Mouse (Mus musculus) right cerebral cortex, adult 18-20 months (tissue): ENCODE results near the gene Prph.

Source experiments
- DNase-seq: peaks from one replicate; pipeline ENCODE4 v3.0.0; 2022; ENCODE audit warnings: mixed read lengths

Gene Prph

DNA sequence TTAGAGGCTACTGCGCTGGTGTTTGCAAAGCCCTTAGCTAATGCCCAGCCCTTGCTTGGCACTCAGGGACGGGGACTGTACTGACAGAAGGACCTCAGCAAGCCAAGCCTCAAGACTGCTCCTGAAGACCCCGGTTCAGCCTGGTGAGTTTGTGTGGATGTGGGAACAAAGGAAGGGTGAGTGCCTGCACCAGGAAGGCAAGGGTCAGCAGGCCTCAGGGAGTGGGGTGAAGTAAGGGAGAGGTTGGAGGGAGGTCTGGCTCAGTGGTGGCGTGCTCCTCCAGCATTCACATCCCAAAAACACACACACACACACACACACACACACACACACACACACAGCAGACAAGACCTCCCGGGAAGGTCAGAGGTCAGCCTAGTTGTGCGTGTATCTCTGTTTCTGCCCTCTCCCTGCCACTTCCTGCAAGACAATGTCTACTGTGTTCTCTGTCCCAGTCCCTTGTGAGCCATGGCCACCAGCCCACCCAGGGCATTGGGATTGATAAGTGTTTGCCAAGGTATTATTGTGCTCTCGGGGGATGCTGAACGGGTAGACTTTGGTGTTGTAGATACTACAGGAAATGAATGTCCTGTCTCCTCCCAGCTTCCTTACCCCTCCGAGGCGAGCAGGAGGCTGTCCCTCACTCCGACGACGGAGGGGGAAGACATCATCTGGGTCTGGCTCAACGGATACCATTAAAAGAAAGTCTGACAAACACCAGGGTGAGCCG lies 23.4 kb downstream of the Prph start:
- no peak for DNase-seq

DNA sequence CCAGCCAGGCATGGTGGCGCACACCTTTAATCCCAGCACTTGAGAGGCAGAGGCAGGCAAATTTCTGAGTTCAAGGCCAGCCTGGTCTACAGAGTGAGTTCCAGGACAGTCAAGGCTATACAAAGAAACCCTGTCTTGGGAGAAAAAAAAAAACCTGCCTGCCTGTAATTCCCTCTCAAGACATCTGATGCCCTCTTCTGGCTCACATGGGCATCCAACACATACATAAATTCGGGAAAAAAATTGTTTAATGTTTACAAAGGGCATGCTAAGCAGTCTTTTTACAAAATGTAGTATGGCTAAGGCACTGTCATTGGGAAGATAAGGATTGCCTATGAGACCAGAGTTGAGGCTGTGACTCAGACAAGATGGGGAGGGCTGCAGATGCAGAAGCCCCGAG lies 24.8 kb downstream of the Prph start:
- DNase-seq: no peak

DNA sequence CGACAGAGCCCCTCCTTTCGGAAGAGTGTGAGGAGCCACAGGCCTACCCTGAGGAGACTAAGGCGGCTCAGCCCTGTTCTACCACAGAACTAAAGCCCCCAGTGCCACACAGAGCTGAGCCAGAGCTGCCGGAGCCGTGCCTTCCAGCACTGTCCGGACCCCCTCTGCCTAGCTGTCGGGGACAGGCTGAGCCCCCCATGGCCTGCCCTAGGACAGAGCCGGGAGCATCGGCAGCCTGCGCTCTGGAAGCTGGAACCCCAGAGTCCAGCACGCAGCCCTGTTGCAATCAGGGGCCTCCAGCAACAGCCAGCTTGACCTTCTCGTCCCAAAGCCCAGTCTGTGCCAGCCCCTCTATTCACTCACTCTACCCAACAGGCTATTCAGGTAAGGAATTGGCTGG lies 27.3 kb downstream of the Prph start:
- no peak for DNase-seq

DNA sequence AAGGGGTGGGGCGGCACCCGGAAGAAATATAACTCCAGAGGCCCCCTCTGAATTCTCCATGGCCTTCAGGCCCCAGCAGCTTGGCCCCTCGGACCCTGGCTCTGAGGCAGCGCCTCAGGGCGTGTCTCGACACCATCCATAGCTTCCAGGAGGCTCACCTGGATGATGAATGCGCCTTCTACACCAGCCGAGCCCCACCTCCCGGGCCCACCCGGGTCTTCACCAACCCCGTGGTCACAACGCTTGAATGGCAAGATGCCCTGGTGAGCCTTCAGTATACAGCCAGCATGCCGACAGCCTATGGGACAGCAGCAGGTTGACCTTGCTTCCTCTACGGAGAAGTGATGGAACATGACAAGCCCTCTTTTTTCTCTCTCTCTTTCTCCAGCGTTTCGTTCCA lies 27.9 kb downstream of the Prph start:
- DNase-seq: no peak

DNA sequence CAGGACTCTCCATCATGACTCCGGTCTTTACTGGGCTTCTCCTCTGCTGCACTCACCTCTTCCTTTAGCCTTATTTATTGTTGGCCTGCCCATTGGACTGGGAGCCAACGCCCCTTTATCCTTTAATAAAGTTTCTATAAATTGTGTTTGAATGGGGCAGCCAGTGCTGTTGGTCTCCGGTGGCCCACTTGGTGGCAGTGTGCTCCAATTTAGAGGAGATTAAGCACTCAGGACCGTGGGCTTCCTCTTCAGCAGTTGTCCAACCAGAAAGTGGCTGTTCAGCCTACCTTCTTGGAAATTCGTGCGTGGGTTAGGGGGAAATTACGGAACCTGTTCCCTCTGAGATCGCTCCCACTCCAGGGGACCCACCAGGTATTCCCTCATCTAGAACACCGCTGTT lies 28.3 kb downstream of the Prph start:
- DNase-seq: no peak

DNA sequence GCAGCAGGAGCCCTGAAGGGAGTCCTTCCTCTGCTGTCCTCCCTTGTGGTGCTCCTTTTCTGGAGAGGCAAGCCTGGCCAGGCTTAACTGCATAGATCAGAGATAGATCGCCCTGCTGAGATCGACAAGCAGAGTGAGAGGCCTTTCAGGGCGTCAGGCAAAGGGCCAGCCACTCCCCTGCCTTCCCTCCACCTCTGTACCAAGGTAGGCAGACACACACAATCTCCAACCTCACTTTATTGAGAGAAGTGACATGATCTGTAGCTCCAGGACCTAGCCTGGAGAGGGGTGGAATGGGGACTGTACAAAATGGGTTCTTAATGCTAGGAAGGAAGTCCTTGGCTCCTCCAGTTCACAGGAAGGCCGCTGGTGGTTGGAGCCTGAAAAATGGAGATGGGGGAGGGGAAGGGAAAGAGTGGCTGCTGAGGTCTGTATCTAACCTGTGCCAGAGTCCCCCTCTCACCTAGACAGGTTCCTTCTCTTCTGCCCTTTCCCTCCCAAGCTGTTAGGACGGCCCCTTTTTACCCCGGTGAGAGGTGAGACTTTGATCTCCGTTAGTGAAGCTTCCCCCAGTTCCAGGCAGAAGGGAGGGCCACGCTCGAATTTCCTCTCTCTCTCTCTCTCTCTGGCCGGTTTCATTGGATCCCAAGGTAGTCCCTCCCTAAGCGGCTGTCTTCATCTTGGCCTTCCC lies 29.0 kb downstream of the Prph start:
- DNase-seq: no peak

DNA sequence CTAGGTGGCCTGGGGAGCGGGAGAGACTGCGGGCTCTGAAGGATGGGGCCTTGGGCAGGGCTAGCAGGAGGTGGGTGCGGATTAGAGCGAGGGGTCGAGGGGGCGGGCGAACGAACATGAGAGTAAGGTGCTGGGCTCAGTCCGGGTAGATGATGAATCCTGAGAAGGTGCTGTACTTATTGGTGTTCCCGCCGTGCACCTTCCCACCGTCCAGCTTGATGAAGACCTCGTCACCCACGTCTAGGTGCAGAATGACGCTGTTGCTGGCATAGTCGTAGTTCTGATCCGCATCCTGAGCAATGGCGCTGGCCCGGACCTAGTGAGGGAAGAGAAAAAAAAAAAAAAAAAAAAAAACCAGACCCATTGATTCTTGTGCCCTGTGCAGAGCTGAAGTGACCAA lies 29.6 kb downstream of the Prph start:
- DNase-seq: no peak

DNA sequence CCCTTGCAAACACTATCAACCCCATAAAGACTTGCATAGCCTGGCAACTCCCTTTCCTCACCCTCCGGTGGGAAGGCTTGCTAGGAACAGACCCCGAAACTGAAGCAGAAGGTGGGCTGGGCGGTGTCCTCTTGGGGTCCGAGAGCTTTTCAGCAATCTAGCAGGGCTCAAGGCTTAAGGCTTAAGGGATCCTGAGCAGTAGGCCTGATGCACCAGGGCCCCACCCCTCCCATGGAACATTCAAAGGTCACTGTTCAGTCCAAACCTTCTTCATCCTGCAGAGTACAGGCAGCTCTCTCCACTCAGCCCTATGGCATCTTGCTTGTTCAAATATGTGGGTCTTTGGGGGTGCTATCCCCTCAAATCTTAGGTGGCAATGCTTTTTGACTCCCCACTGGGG lies 31.0 kb downstream of the Prph start:
- DNase-seq: no peak

DNA sequence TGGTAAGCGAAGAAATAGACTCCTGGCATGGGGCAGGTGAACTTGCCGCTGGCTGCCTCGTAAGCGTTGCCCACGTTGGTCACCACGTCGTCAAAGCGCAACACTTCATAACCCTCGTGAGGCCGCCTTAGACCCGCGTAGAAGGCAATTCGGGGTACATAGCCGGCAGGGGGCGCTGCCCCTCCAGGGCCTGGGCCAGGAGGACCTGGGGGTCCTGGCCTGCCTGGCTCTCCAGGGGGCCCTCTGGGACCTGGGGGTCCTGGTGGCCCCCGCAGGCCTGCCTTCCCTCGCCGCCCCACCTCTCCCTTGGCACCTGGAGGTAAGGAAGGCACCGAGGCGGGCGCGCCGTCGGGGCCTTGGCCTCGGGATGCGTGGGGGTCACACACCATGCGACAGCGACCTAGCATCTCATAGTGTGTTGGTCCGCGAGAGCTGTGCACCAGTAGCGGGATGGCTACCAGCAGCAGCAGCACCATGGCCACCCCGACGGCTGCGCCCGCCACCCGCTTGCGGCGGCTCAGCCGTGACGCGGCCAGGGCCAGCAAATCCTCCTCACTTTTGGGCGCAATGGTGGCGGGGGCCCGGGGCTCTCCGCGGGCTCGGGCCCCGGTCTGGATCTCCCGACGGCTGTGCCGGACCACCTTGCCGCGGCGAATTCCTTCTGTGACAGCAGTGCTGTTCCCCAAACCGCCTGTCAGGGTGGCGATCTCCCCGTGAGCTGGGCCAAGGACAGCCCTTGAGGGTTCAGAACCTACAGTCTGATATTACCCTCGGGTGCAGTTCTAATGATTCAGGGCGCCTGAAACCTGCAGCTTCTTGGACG lies 32.5 kb downstream of the Prph start, which contains the start of gene C1ql4:
C1ql4 (minus strand) TSS at position 565 of the 823 bp plus-strand sequence.
- DNase-seq: no peak

DNA sequence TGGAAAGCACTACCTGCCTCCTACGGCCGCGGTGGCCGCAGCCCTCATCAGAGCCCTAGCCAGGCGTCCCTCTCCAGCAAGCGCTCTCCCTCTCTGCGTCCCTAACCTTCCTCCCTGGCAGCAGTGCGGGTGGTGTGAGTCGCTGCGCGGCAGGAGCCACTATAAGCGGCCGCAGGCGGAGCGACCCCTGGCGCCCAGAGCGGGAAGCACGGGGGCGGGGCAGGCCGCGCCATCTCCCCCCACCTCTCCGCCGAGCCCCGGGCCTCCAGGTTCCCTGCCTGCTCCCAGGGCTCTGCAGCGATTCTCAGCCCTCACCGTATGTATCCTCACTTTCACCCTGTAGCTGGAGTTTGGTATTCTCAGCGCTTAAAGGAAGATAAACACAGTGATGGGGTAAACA lies 33.3 kb downstream of the Prph start:
- DNase-seq: no peak

DNA sequence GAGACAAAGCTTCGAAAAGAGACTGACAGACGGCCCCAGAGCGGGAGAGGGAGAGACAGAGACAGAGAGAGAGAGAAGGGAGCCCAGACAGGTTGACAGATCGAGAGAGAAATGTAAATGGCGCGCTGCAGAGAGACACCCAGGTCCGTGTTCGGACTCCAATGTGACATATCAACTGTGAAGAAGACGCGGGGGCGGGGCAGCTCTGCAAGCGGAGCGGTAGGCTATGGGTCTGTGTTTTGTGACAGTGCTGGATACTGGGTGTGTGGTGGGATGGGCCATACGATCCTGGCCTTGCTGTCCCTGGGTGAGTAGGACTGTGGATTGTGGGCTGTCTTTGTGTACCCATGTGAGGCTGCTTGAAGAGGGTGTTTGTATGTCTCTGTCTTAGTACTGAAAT lies 34.1 kb downstream of the Prph start:
- no peak for DNase-seq

DNA sequence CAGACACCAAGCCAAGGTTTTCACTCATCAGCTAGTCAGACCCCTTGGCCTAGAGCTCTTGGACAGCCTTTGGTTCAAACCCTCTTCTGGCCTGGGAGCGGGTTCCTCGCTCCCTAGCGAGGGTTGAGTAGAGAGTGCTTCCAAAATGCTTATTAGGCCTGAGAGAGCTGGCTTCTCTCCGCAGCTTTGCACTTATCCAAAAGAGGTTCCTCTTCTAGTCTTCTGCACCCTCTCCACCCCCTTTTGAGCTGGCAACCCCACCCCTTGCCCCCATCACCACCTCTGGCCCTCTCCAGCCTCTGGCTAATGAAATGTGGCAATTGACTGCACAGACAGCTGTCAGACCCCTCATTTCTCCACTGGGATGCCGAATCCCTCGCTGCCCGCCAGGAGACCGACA lies 37.9 kb downstream of the Prph start, which contains the start of gene Dnajc22:
Dnajc22 (plus strand) TSS at position 301 of the 400 bp plus-strand sequence.
- no peak for DNase-seq

DNA sequence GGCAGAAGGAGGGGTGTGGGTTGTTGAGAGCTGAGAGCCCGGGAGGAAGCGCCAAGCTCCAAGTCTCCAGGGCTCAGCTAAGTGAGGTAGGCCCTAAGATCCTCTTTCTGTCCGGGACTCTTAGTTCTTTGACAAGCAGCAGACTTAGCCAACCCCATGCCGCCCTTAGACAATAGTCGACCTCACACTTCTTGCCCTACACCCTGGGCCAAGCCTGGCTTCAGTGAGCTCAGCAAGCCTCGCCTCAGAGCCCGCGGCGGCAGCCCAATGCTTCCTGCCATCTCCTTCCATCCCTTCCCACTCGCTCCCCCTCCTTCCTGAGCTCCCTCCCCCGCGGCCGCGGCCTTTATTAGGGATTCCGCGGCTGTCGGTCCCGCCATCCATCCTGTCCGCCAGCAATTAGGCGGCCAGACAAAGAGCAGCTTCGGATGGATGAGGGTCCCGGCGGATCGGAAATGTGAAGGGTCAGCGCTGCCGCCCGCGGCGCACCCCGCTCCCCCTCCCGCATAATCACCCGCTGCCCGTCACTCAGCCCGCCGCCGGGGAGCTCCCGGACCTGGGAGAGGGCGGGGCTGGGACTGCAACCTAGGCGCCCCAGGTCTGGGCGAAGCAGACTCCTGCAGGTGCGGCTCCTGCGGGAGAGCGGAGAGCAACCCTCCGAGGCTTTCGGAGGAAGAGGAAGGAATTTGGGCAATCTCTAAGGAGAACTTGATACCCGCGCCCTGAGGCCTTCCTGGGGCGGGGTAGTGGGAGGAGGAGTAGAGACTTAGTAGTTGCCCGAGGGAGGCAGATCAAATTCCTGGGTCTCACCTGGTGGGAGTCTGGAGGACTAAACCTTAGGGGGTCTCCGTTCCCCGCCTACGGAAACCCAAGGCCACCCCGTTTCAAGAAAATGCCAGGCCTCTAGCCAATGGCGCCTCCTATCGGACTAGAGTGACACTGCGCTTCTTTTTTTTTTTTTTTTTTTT lies 38.6 kb downstream of the Prph start:
- DNase-seq: no peak

DNA sequence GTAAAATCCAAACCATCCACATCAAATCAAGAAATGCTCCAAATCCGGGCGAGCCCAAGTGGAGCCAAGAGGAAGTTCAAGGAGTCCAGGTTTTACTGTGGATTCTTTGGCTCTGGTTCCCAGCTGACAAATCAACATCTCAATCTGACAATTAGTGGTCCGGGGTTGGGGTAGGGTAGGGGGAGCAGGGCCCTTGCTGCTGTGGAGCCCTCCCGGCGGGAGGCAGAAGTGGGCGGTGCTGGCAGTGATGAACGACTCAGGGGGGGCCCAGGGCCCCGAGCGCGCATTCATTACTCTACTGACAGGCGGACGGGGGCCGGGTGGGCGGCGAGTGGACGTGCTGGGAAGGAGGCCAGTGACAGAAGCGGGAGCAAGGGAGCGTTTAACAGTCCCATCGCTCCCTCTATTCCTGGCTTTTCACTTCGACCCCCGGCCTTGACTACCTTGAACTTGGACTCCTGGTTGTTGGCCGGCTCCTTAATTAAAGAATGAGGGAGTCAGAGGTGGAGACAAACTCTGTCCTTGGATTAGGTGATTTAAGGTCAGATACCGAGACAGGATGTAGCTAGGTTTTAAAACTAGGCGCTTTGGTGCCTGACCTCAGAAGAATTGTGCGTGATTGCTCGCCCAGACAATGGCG lies 39.8 kb downstream of the Prph start:
- DNase-seq: no peak

DNA sequence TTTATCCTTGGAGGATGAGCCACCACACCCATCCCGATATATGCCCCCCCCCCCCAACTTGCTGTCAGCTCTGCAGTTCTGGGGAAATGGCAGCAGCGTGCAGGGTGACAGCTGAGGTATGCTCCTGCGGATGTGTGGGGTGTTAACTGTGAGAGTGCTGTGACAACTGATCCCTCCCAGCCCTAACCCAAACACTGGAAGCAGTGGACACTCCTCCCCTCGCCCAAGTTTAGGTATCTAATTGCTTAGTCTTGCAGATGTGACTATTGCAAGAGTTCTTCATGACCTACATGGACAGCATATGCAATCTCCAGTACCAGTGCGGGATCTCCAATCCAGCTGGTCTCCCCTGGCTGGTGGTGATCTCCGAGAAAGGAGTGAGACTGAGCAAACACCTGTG lies 40.4 kb downstream of the Prph start:
- no peak for DNase-seq

DNA sequence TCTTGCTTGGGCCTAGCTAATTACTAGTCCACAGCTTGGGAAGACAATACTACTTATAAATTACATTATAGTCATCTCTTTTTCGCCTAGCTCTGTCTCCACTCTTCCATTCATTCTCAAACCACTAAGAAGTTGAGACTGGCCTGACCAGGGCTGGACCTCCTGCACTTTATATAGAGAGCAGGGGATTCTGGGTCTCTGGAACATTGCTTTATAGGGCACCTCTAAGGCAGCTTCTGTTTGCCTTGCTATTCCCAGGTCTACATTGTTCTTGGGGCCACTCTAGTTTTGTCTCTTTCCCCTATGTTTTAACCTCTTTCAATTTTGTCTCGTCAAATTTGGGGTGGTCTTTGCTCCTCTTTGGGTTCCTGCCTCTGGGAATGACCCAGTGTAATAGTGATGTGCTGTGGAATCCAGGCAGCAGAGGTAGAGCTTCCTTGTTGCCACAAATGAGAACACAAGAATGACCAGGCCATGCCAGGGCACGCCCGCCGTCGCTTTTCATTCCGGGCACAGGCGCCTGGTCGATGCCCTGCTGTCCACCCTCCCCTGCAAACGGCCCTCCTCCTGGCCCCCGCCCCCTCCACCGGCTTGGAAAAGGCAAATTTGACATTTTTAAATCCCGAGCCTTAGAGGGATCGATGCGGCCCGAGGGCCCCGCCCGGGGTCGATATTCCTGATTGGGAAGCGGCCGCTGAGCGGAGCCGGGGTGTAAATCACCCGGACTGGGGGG lies 41.3 kb downstream of the Prph start:
- no peak for DNase-seq

DNA sequence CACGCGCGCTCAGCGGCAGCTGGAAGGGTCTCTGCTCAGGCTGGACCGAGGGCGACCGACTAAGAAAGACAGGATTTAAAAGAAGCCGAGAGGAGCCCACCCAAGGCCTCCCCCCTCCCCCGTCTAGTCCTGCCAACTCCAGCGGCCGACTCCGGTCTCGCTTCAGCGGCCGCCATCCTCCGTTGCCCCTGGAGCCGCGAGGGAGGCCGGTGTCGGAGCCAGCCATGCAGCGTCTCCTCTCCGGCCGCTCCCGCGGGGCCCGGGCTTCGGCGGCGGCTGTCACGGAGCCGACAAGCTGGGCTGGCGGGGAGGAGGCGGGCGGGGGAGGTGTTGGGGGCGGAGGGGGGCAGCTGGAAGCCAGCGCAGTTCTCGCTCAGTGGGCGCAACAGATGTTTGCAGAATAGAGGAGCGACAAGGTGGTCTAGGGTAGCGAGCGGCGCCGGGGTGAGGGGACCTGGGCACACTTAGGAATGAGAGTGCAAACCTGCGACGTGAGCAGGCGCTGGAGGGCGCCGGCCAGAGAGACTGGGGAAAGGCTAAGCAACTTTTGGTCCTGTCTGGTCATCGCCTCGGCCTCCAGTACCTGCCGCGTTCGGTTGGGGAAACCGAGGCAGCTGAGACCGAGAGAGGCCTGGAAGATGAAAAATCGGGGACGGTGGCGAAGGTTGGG lies 42.0 kb downstream of the Prph start:
- no peak for DNase-seq

DNA sequence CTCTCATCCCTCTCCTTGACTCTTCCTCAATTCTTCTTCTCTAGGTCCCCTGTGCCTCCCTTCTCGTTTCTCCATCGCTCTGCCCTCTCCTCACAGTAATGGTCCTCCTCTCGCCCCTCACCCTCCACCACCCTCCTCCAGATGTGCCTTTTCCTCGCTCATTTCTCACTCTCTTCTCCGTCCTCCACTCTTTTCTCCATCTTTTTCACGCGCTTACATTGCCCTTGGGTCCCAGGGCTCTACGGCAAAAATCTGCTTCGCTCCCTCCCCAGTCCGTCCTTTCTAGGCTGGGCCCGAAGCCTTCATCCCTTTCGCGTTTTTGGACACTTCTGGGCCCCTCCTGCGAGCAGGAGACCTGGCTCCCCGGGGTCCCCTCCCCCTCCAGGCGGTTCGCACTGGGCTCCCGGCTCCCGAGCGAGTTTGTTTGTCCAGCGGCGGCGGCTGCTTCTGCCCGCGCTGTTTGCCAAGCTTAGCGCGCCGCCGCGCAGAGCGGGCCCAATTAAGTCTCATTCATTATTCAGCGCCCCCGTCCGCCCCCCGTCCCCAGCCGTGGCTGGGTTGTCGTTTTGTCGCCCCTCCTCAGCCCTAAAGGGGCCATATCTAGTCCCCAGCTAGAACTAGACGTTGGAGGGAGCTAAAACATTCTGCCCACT lies 43.0 kb downstream of the Prph start:
- DNase-seq: no peak

DNA sequence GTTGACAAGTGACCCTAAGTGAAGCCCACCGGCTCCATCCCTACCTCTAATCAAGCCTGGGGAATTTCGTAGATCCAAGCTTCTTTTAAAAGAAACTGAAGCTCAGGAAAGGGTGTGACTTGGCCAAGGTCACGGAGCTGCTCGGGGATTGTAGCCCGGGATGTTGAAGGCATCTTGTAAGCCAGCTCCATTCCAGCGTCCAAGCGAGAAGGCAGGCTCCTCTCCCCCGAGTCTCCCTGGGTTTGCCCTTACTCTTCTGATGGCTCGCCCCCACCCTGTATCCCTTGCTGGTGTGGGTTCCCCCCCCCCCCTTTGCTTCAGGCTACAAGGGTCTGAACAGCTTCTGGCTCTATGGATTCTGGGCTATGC lies 43.5 kb downstream of the Prph start:
- DNase-seq: no peak

DNA sequence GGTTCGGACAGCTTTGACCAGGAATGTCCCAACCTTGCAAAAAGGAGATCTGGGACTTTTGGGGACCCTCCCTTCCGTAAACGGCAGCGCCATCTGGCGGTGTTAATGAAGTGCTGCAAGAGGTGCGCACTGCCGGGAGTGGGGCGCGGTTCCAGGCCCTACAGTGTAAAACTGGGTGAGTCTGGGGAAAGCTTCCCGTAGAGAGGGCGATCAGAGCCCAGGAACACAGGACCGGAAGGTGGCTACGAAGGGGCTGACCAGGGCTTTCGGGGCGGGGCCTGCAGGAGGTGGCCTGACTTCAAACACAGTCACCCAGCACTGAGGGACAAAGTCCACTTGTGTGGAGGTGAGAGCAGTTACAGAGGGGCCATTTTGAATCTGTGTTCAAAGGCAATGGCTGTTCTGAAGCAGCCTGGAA lies 44.2 kb downstream of the Prph start:
- DNase-seq: no peak
